Mouse (Mus musculus): ENCODE data around the gene Man1b1. TPM values are rescaled to one million over a fixed set of nuclear protein-coding genes. Genes with fewer than 3 reads are reported as not detected.
A peak's percentile ranks its signal among the peaks of the same experiment; 100 is the strongest.

The Man1b1 gene
- polyA plus RNA-seq, 1 experiment from 2014 or later = 29.9 TPM

- TF ChIP-seq EP300 (optimal IDR thresholded peaks at IDR 0.05) = no peak
- Histone ChIP-seq H3K36me3 (ENCODE audit: control insufficient read depth, insufficient read depth, low read length) (no peaks in the 10 kb centered on the region), H3K27me3 (ENCODE audit: control insufficient read depth, insufficient read depth, low read length) (no peaks in the 10 kb centered on the region), H3K9ac (ENCODE audit: low read length) (no peak overlapping the region), H3K4me3 (ENCODE audit: low read depth, low read length) (no peak overlapping the region), H3K4me2 (replicated peaks; ENCODE audit: low read depth) (no peak overlapping the region), H3K9me3 (ENCODE audit: control insufficient read depth, low read length) (no peaks in the 10 kb centered on the region), H3K4me1 (replicated peaks; ENCODE audit: control insufficient read depth, insufficient read depth) (peaks cover 10% of the 10 kb centered on the region), H3K27ac (replicated peaks) (no peak overlapping the region)
- WGBS = 92% methylated on average over 7 of the region's 7 CpGs
- ATAC-seq (ENCODE audit: low FRiP score, low TSS enrichment) (no peak), DNase-seq (ENCODE audit: low spot score) (no peak)
Observed at GRCm38 (mm10) chr2:25398065-25398464, 65.9 kb downstream of the Man1b1 start.

- no peaks in the 10 kb centered on the region for H3K36me3 ChIP-seq (ENCODE audit: control insufficient read depth, insufficient read depth, low read length)
- TF ChIP-seq EP300 (optimal IDR thresholded peaks at IDR 0.05) = no peak
- no peak for TF ChIP-seq CTCF (IDR thresholded peaks at IDR 0.05; ENCODE audit: low read depth)
- no peaks in the 10 kb centered on the region for H3K27me3 ChIP-seq (ENCODE audit: control insufficient read depth, insufficient read depth, low read length)
- H3K9me3 ChIP-seq (ENCODE audit: control insufficient read depth, low read length) = no peaks in the 10 kb centered on the region
- no peak for DNase-seq (ENCODE audit: low spot score)
- no peak within 1 kb of the TSS for H3K4me2 ChIP-seq (replicated peaks; ENCODE audit: low read depth)
- no peak within 1 kb of the TSS for H3K27ac ChIP-seq (replicated peaks)
- peaks cover 10% of the 10 kb centered on the region for H3K4me1 ChIP-seq (replicated peaks; ENCODE audit: control insufficient read depth, insufficient read depth)
- no peak for ATAC-seq (ENCODE audit: low FRiP score, low TSS enrichment)
- H3K9ac ChIP-seq (ENCODE audit: low read length) = no peak within 1 kb of the TSS
- WGBS = 72% methylated on average over 8 of the region's 8 CpGs
- H3K4me3 ChIP-seq (ENCODE audit: low read depth, low read length) = no peak within 1 kb of the TSS
Observed at GRCm38 (mm10) chr2:25399051-25399450, 66.9 kb downstream of the Man1b1 start, which contains the start of gene Npdc1. Npdc1 (plus strand) TSS chr2:25399351.

GRCm38 (mm10) chr2:25400291-25400690 lies 68.2 kb downstream of the Man1b1 start:
- DNase-seq (ENCODE audit: low spot score) (no peak), ATAC-seq (ENCODE audit: low FRiP score, low TSS enrichment) (no peak)
- Histone ChIP-seq H3K36me3 (ENCODE audit: control insufficient read depth, insufficient read depth, low read length) (no peaks in the 10 kb centered on the region), H3K4me1 (replicated peaks; ENCODE audit: control insufficient read depth, insufficient read depth) (peaks cover 2% of the 10 kb centered on the region), H3K9ac (ENCODE audit: low read length) (no peak overlapping the region), H3K27ac (replicated peaks) (no peak overlapping the region), H3K9me3 (ENCODE audit: control insufficient read depth, low read length) (no peaks in the 10 kb centered on the region), H3K27me3 (ENCODE audit: control insufficient read depth, insufficient read depth, low read length) (no peaks in the 10 kb centered on the region), H3K4me3 (ENCODE audit: low read depth, low read length) (no peak overlapping the region), H3K4me2 (replicated peaks; ENCODE audit: low read depth) (peak overlapping the region; percentile 42)
- TF ChIP-seq EP300 (optimal IDR thresholded peaks at IDR 0.05) (no peak), CTCF (IDR thresholded peaks at IDR 0.05; ENCODE audit: low read depth) (no peak)
- WGBS = 22% methylated on average over 16 of the region's 16 CpGs

GRCm38 (mm10) chr2:25400764-25401163 lies 68.6 kb downstream of the Man1b1 start:
- no peak overlapping the region for H3K4me3 ChIP-seq (ENCODE audit: low read depth, low read length)
- peaks cover 2% of the 10 kb centered on the region for H3K4me1 ChIP-seq (replicated peaks; ENCODE audit: control insufficient read depth, insufficient read depth)
- ATAC-seq (ENCODE audit: low FRiP score, low TSS enrichment) (0 out of 2 replicates have a peak, but pooled peaks have one; percentile 22), DNase-seq (ENCODE audit: low spot score) (peak; percentile 71)
- H3K27me3 ChIP-seq (ENCODE audit: control insufficient read depth, insufficient read depth, low read length) = no peaks in the 10 kb centered on the region
- peak overlapping the region; percentile 42 for H3K4me2 ChIP-seq (replicated peaks; ENCODE audit: low read depth)
- H3K9ac ChIP-seq (ENCODE audit: low read length) = no peak overlapping the region
- H3K36me3 ChIP-seq (ENCODE audit: control insufficient read depth, insufficient read depth, low read length) = no peaks in the 10 kb centered on the region
- no peak overlapping the region for H3K27ac ChIP-seq (replicated peaks)
- H3K9me3 ChIP-seq (ENCODE audit: control insufficient read depth, low read length) = no peaks in the 10 kb centered on the region
- WGBS = 5% methylated on average over 17 of the region's 17 CpGs
- peak; percentile 79 for TF ChIP-seq CTCF (IDR thresholded peaks at IDR 0.05; ENCODE audit: low read depth)
- TF ChIP-seq EP300 (optimal IDR thresholded peaks at IDR 0.05) = no peak

Other genes starting within 250 kb of the Man1b1 start
- gene Noxa1, start 237.2 kb upstream of the Man1b1 start, polyA plus RNA-seq (2015; fragmentation: Nextera tagmentation; extraction: Ambion mirVana) = 4.0 and 4.4 TPM in 2 replicates
- gene Nrarp, start 151.6 kb upstream of the Man1b1 start, polyA plus RNA-seq (2015; fragmentation: Nextera tagmentation; extraction: Ambion mirVana) = 25.3 and 25.6 TPM in 2 replicates
- gene Tor4a, start 135.5 kb upstream of the Man1b1 start, polyA plus RNA-seq (2015; fragmentation: Nextera tagmentation; extraction: Ambion mirVana) = 13.1 and 13.7 TPM in 2 replicates
- 58.6 and 59.1 TPM in 2 replicates for gene Nelfb, start 120.8 kb upstream of the Man1b1 start, polyA plus RNA-seq (2015; fragmentation: Nextera tagmentation; extraction: Ambion mirVana)
- gene Stpg3, start 117.7 kb upstream of the Man1b1 start, polyA plus RNA-seq (2015; fragmentation: Nextera tagmentation; extraction: Ambion mirVana) = not detected in 2 replicates
- 0.92 TPM in 1 of 2 replicates, not detected in the other for gene Fam166a, start 113.6 kb upstream of the Man1b1 start, polyA plus RNA-seq (2015; fragmentation: Nextera tagmentation; extraction: Ambion mirVana)
- 475 and 486 TPM in 2 replicates for gene Tubb4b, start 107.6 kb upstream of the Man1b1 start, polyA plus RNA-seq (2015; fragmentation: Nextera tagmentation; extraction: Ambion mirVana)
- gene Slc34a3, start 98.0 kb upstream of the Man1b1 start, polyA plus RNA-seq (2015; fragmentation: Nextera tagmentation; extraction: Ambion mirVana) = 0.10 and 0.12 TPM in 2 replicates
- gene Rnf224, start 95.6 kb upstream of the Man1b1 start, polyA plus RNA-seq (2015; fragmentation: Nextera tagmentation; extraction: Ambion mirVana) = 0.51 and 0.91 TPM in 2 replicates
- gene Rnf208, start 90.1 kb upstream of the Man1b1 start, polyA plus RNA-seq (2015; fragmentation: Nextera tagmentation; extraction: Ambion mirVana) = 26.8 and 31.7 TPM in 2 replicates
- gene Cysrt1, start 89.9 kb upstream of the Man1b1 start, polyA plus RNA-seq (2015; fragmentation: Nextera tagmentation; extraction: Ambion mirVana) = 326 and 355 TPM in 2 replicates
- gene AL732309.1, start 85.5 kb upstream of the Man1b1 start, polyA plus RNA-seq (2015; fragmentation: Nextera tagmentation; extraction: Ambion mirVana) = 12.8 and 16.6 TPM in 2 replicates
- 38.2 and 39.7 TPM in 2 replicates for gene Tmem203, start 76.9 kb upstream of the Man1b1 start, polyA plus RNA-seq (2015; fragmentation: Nextera tagmentation; extraction: Ambion mirVana)
- gene Tprn, start 69.7 kb upstream of the Man1b1 start, polyA plus RNA-seq (2015; fragmentation: Nextera tagmentation; extraction: Ambion mirVana) = 17.4 and 20.3 TPM in 2 replicates
- 149 and 162 TPM in 2 replicates for gene Ssna1, start 59.9 kb upstream of the Man1b1 start, polyA plus RNA-seq (2015; fragmentation: Nextera tagmentation; extraction: Ambion mirVana)
- gene Anapc2, start 59.9 kb upstream of the Man1b1 start, polyA plus RNA-seq (2015; fragmentation: Nextera tagmentation; extraction: Ambion mirVana) = 57.5 and 59.6 TPM in 2 replicates
- not detected in 2 replicates for gene Tmem210, start 44.2 kb upstream of the Man1b1 start, polyA plus RNA-seq (2015; fragmentation: Nextera tagmentation; extraction: Ambion mirVana)
- gene Lrrc26, start 42.4 kb upstream of the Man1b1 start, polyA plus RNA-seq (2015; fragmentation: Nextera tagmentation; extraction: Ambion mirVana) = 34.9 and 42.1 TPM in 2 replicates
- 1.3 TPM in 2 replicates for gene Grin1, start 13.2 kb upstream of the Man1b1 start, polyA plus RNA-seq (2015; fragmentation: Nextera tagmentation; extraction: Ambion mirVana)
- gene Dpp7, start 24.0 kb downstream of the Man1b1 start, polyA plus RNA-seq (2015; fragmentation: Nextera tagmentation; extraction: Ambion mirVana) = 9.5 and 9.9 TPM in 2 replicates
- 33.2 and 36.9 TPM in 2 replicates for gene Uap1l1, start 33.3 kb downstream of the Man1b1 start, polyA plus RNA-seq (2015; fragmentation: Nextera tagmentation; extraction: Ambion mirVana)
- gene Sapcd2, start 40.0 kb downstream of the Man1b1 start, polyA plus RNA-seq (2015; fragmentation: Nextera tagmentation; extraction: Ambion mirVana) = 14.1 and 16.6 TPM in 2 replicates
- gene Entpd2, start 63.5 kb downstream of the Man1b1 start, polyA plus RNA-seq (2015; fragmentation: Nextera tagmentation; extraction: Ambion mirVana) = 21.2 and 23.3 TPM in 2 replicates
- gene Npdc1, start 67.0 kb downstream of the Man1b1 start, polyA plus RNA-seq (2015; fragmentation: Nextera tagmentation; extraction: Ambion mirVana) = 52.8 and 53.0 TPM in 2 replicates
- gene Fut7, start 90.9 kb downstream of the Man1b1 start, polyA plus RNA-seq (2015; fragmentation: Nextera tagmentation; extraction: Ambion mirVana) = 0.12 TPM in 1 of 2 replicates, not detected in the other
- 1.7 and 2.6 TPM in 2 replicates for gene Abca2, start 96.4 kb downstream of the Man1b1 start, polyA plus RNA-seq (2015; fragmentation: Nextera tagmentation; extraction: Ambion mirVana)
- 246 and 272 TPM in 2 replicates for gene Clic3, start 124.5 kb downstream of the Man1b1 start, polyA plus RNA-seq (2015; fragmentation: Nextera tagmentation; extraction: Ambion mirVana)
- 51.7 and 59.7 TPM in 2 replicates for gene Paxx, start 128.8 kb downstream of the Man1b1 start, polyA plus RNA-seq (2015; fragmentation: Nextera tagmentation; extraction: Ambion mirVana)
- 4.7 and 5.2 TPM in 2 replicates for gene Ptgds, start 137.7 kb downstream of the Man1b1 start, polyA plus RNA-seq (2015; fragmentation: Nextera tagmentation; extraction: Ambion mirVana)
- not detected in 2 replicates for gene Lcn12, start 161.6 kb downstream of the Man1b1 start, polyA plus RNA-seq (2015; fragmentation: Nextera tagmentation; extraction: Ambion mirVana)
- gene Fbxw5, start 168.4 kb downstream of the Man1b1 start, polyA plus RNA-seq (2015; fragmentation: Nextera tagmentation; extraction: Ambion mirVana) = 39.3 and 47.5 TPM in 2 replicates
- gene C8g, start 169.4 kb downstream of the Man1b1 start, polyA plus RNA-seq (2015; fragmentation: Nextera tagmentation; extraction: Ambion mirVana) = 2.8 and 3.8 TPM in 2 replicates
- 15.9 and 16.0 TPM in 2 replicates for gene Traf2, start 214.6 kb downstream of the Man1b1 start, polyA plus RNA-seq (2015; fragmentation: Nextera tagmentation; extraction: Ambion mirVana)
- gene Edf1, start 225.5 kb downstream of the Man1b1 start, polyA plus RNA-seq (2015; fragmentation: Nextera tagmentation; extraction: Ambion mirVana) = 351 and 372 TPM in 2 replicates
- 0.34 and 0.55 TPM in 2 replicates for gene Mamdc4, start 242.5 kb downstream of the Man1b1 start, polyA plus RNA-seq (2015; fragmentation: Nextera tagmentation; extraction: Ambion mirVana)
- gene Phpt1, start 242.9 kb downstream of the Man1b1 start, polyA plus RNA-seq (2015; fragmentation: Nextera tagmentation; extraction: Ambion mirVana) = 87.0 and 87.5 TPM in 2 replicates
- gene Ajm1, start 249.4 kb downstream of the Man1b1 start, polyA plus RNA-seq (2015; fragmentation: Nextera tagmentation; extraction: Ambion mirVana) = 0.29 and 0.52 TPM in 2 replicates